Mouse (Mus musculus) C2C12 (cell line): ENCODE data around the gene Nme6.

Experiments used
- CEBPB ChIP-seq: IDR thresholded peaks from one replicate; pipeline ENCODE4 v1.6.1; 2011; ENCODE audit warnings: low read depth, mild to moderate bottlenecking, control low read depth, moderate library complexity
- CTCF ChIP-seq: IDR thresholded peaks from one replicate; pipeline ENCODE4 v1.5.1; 2011; ENCODE audit not compliant: control insufficient read depth, insufficient read depth, insufficient read length
- FOSL1 ChIP-seq: IDR thresholded peaks from one replicate; pipeline ENCODE4 v1.8.0; 2011; ENCODE audit warnings: mild to moderate bottlenecking, low read length; ENCODE audit not compliant: poor library complexity, insufficient read depth, severe bottlenecking
- MAX ChIP-seq: IDR thresholded peaks from one replicate; pipeline ENCODE4 v1.6.1; 2011; ENCODE audit warnings: mild to moderate bottlenecking, control low read depth
- MYOG ChIP-seq: IDR thresholded peaks from one replicate; pipeline ENCODE4 v1.6.1; 2011; ENCODE audit not compliant: control insufficient read depth, insufficient read length; ENCODE audit errors: extremely low read depth
- USF1 ChIP-seq: IDR thresholded peaks from one replicate; pipeline ENCODE4 v1.6.1; 2011; ENCODE audit warnings: low read depth, mild to moderate bottlenecking, control low read depth, moderate library complexity

GRCm38 (mm10) chr9:109806695-109807293 lies 25.8 kb upstream of the Nme6 start:
- TF ChIP-seq CTCF: no peak
- no peak for TF ChIP-seq FOSL1
- TF ChIP-seq CEBPB: no peak
- TF ChIP-seq USF1: no peak
- TF ChIP-seq MAX: no peak
- TF ChIP-seq MYOG: no peak
